23 mouse cellular contexts compared by ENCODE assay signal in the genomic region with DNA sequence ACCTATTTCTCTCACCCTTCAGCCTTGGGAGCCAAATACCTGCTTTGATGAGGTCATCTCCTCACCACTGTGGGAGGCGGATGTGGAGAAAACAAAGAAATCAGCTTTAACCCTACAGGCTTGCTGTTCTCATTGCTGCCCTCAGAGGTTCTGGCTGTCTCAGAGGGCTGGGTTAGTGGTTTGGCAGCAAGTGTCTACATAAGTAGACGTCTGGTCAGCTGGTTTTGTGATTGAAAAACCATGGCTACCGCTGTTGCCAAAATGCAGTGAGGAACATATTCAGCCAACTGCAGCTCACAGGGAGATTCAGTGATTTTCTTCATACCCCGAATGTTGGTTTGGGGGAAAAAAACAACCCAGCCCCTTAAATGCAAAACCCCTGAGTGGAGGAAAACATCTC. TPM values are rescaled to one million over a fixed set of nuclear protein-coding genes. Genes with fewer than 3 reads are reported as not detected.
DNase-seq lines count a peak whose midpoint lies in the region; ATAC-seq and TF ChIP-seq lines count a peak whose summit lies in the region.
"Had no signal": no experiment of that assay in that cellular context is flagged by ENCODE, and none has a peak within 500 bp of the region (broad histone marks: within the 10 kb centered on the region; RNA-seq: fewer than 3 reads in every experiment).

No protein-coding gene starts in this region.

- H3K27me3 ChIP-seq in lung, postnatal 0 days (replicated peaks; ENCODE audit: insufficient read depth, low read length) = no peaks in the 10 kb centered on the region
- H3K27me3 ChIP-seq: embryonic facial prominence, embryonic 12.5 days; forebrain, embryonic 15.5 days; hindbrain, embryonic 12.5 days had no signal

- no peaks in the 10 kb centered on the region for H3K36me3 ChIP-seq in lung, postnatal 0 days (ENCODE audit: insufficient read depth, low read length)
- H3K36me3 ChIP-seq: embryonic facial prominence, embryonic 12.5 days; forebrain, embryonic 15.5 days; G1E; heart, embryonic 13.5 days; hindbrain, embryonic 12.5 days had no signal

- ATAC-seq in lung, postnatal 0 days = no peak
- ATAC-seq: CD4-positive, CD25-positive, alpha-beta regulatory T cell, adult 4 months; forebrain, embryonic 15.5 days; hindbrain, embryonic 16.5 days; inflammation-experienced regulatory T-cells, adult 6 months; intestine, postnatal 0 days had no signal

- TF ChIP-seq CTCF in lung, postnatal 0 days (IDR thresholded peaks at IDR 0.05) = no peak

- no peaks in the 10 kb centered on the region for H3K9me3 ChIP-seq in lung, postnatal 0 days (ENCODE audit: low read length)
- H3K9me3 ChIP-seq: embryonic facial prominence, embryonic 12.5 days; forebrain, embryonic 15.5 days; G1E; heart, embryonic 13.5 days; hindbrain, embryonic 12.5 days had no signal

- no peak overlapping the region for H3K4me2 ChIP-seq in lung, postnatal 0 days (replicated peaks; ENCODE audit: low read depth, low read length)
- H3K4me2 ChIP-seq: embryonic facial prominence, embryonic 12.5 days; forebrain, embryonic 15.5 days; heart, embryonic 13.5 days; hindbrain, embryonic 12.5 days had no signal

- H3K4me3 ChIP-seq in lung, postnatal 0 days (ENCODE audit: low read depth, low read length) = no peak overlapping the region
- H3K4me3 ChIP-seq: embryonic facial prominence, embryonic 12.5 days; forebrain, embryonic 15.5 days; heart, embryonic 13.5 days; hindbrain, embryonic 12.5 days had no signal

- peak; percentile 36 for DNase-seq in lung, postnatal 0 days (ENCODE audit: low spot score)
- DNase-seq in lung, adult 18-20 months = no peak
- DNase-seq in NIH3T3 (ENCODE audit: low read depth) = peak; percentile 55
- peak; percentile 36 for DNase-seq in fat pad, adult 2 months (ENCODE audit: extremely low read depth, low read depth, low spot score)
- no peak for DNase-seq in urinary bladder, adult 2 months (ENCODE audit: low spot score)
- no peak for DNase-seq in yolk sac, embryonic 10.5 days (ENCODE audit: low spot score)
- DNase-seq: adrenal gland, adult 8-10 months; adrenal gland, postnatal 36 days; B cell, adult 2 months; cerebellum, adult 2 months; cerebellum, postnatal 14 days; embryo, embryonic 11 days; gastrocnemius, postnatal 36 days; heart, postnatal 4 days had no signal

- no peaks in the 10 kb centered on the region for H3K4me1 ChIP-seq in lung, postnatal 0 days (ENCODE audit: insufficient read depth, low read depth, low read length)
- H3K4me1 ChIP-seq: forebrain, embryonic 15.5 days had no signal

- WGBS in lung, postnatal 0 days = 54% methylated on average over 4 of the region's 4 CpGs

- no peak for TF ChIP-seq EP300 in lung, postnatal 0 days (IDR thresholded peaks at IDR 0.05)

- H3K27ac ChIP-seq in lung, postnatal 0 days (ENCODE audit: low read length) = no peak overlapping the region
- H3K27ac ChIP-seq: embryonic facial prominence, embryonic 12.5 days; forebrain, embryonic 15.5 days; heart, embryonic 13.5 days; hindbrain, embryonic 12.5 days had no signal

- H3K9ac ChIP-seq in lung, postnatal 0 days (replicated peaks; ENCODE audit: low read depth) = no peak overlapping the region
- H3K9ac ChIP-seq: embryonic facial prominence, embryonic 12.5 days; forebrain, embryonic 15.5 days; heart, embryonic 13.5 days; hindbrain, embryonic 12.5 days had no signal

RNA-seq across cellular contexts. Expression of gene Pamr1, which starts 7.3 kb away (rescaled TPM):
- polyA plus RNA-seq in lung, postnatal 0 days (2015; fragmentation: Nextera tagmentation; extraction: Ambion mirVana) = 44.2 and 45.5 TPM in 2 replicates
- polyA plus RNA-seq in urinary bladder, adult 2 months (2012; rRNA removed) = 84.8 and 91.0 TPM in 2 replicates
- polyA plus RNA-seq: CD4-positive, CD25-positive, alpha-beta regulatory T cell, adult 4 months; G1E; inflammation-experienced regulatory T-cells, adult 6 months had no signal

Comparison
In these comparisons a context has a peak if more than half of its experiments do, and no peak if none do; other contexts are left out.
1. DNase-seq: peak in lung, postnatal 0 days (single experiment), NIH3T3 (single experiment) and fat pad, adult 2 months (single experiment); none in lung, adult 18-20 months (0 of 2), urinary bladder, adult 2 months (single experiment) and yolk sac, embryonic 10.5 days (single experiment).